Mouse (Mus musculus) heart, adult 2 months (tissue): ENCODE results near the gene H2-DMa.

ENCODE experiments used
- CTCF ChIP-seq: fragments of 200-600 bp; IDR thresholded peaks from 2 replicates; pipeline ENCODE4 v1.8.1; 2022; ENCODE audit warnings: antibody characterized with exemption, mild to moderate bottlenecking, moderate library complexity
- EP300 ChIP-seq: fragments of 200-500 bp; IDR thresholded peaks from 2 replicates; pipeline ENCODE4 v1.6.1; 2011; ENCODE audit warnings: low read depth, low read length, control low read depth; ENCODE audit not compliant: insufficient read depth
- POLR2A ChIP-seq: fragments of 200-500 bp; IDR thresholded peaks from 2 replicates; pipeline ENCODE4 v1.6.1; 2011; ENCODE audit warnings: mild to moderate bottlenecking, low read depth, low read length, control low read depth; ENCODE audit not compliant: insufficient read depth

GRCm38 (mm10) chr17:34144960-34145371, 25.6 kb downstream of the H2-DMa start:
- TF ChIP-seq EP300 (no peak), CTCF (no peak), POLR2A (no peak)
